Mouse (Mus musculus): ENCODE measurements around the gene Trim28.

Gene Trim28

DNA sequence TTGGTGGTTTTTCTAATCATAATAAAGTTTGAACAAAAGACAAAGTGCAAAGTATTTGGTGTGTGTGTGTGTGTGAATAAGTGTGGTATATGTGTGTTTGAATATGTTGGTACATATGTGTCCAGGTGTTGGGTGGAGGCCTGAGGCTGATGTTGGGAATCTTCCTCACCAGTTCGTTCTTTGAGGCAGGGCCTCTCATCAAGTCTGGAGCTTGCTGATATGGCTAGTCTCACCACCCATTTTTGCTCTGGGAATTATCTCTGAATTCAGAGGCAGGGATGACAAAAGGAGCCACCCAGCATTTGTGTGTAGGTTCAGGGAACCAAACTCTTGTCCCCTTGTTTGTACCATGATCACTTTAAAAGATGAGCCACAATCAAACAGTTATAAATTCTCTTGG, 13.2 kb upstream of the Trim28 start:
- ChIA-PET POLR2A (interaction anchor here in 2 of 4 experiments (0.7 to 6.1 kb wide), 10 partner anchors 7 to 82 kb away, joined by 3 to 44 read pairs (median 4); partner anchors contain the start of genes Rps5 (in 1 of the 2) and Zfp446 (in 1 of the 2)), CTCF (interaction anchor here in 2 of 4 experiments (0.6 kb wide), 2 partner anchors 23 to 188 kb away, joined by 3 to 4 read pairs; no protein-coding TSS in a partner anchor)

DNA sequence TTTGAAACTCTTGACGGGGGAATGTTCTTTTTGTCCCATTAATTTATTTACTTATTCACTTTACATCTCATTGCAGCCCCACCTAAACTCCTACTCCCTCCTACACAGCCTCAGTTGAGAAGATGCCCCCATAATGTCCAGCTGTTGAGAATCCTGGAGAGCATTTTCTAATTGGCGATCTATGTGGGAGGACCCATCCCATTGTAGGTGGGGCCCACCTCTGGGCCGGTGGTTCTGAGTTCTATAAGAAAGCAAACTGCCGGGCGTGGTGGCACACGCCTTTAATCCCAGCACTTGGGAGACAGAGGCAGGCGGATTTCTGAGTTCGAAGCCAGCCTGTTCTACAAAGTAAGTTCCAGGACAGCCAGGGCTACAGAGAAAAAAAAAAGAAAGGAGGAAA, 12.0 kb upstream of the Trim28 start:
- POLR2A ChIA-PET: interaction anchor here in 3 of 4 experiments (0.6 to 6.1 kb wide), 12 partner anchors 8 to 64 kb away, joined by 3 to 44 read pairs (median 5); partner anchors contain the start of genes Zfp446 (in 3 of the 3) and Rps5 (in 1 of the 3)
- CTCF ChIA-PET: interaction anchor here in 1 of 4 experiments (1.0 kb wide), 1 partner anchor 16 kb away, joined by 3 read pairs; no protein-coding TSS in a partner anchor

DNA sequence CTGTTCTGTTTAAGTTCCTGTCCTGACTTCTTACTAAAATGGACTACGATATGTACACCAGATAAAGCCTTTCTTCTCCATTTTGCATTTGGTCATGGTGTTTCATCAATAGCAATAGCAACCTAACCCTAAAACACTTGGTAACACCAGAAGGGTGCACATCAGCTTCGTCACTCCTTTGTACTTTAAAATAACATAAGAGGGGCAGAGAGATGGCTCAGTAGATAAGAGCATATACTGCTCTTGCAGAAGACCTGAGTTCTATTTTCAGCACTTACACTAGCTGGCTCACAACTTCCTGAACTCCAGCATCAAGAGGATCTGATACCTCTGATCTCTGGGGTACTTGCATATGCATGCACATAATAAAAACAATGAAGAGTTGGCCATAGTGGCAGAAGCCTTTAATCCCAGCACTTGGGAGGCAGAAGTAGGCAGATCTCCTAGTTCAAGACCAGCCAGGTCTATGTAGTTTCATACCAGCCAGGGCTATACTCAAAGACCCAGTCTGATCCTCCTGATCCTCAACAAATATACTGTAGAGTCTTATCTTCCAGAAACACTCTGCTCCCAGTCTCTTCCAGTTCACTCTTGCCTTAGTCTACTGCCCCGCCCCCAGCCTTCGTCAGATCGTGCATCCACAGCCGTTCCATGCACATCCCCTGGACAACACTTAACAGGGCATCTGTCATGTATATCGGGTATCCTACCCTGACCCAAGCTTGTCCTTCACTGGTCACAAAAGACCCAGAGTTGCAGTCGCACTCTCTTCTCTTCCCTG, 11.3 kb upstream of the Trim28 start:
- ChIA-PET POLR2A (interaction anchor here (0.6 to 6.1 kb wide), 19 partner anchors 9 to 65 kb away, joined by 3 to 44 read pairs (median 4); partner anchors contain the start of genes Zfp446 (in 3 of the 4), Rnf225 (in 1 of the 4) and Rps5 (in 1 of the 4)), CTCF (interaction anchor here in 2 of 4 experiments (1.0 to 1.4 kb wide), 2 partner anchors 10 to 16 kb away, joined by 3 to 5 read pairs; partner anchors contain the start of gene Zfp446 (in 1 of the 2))

DNA sequence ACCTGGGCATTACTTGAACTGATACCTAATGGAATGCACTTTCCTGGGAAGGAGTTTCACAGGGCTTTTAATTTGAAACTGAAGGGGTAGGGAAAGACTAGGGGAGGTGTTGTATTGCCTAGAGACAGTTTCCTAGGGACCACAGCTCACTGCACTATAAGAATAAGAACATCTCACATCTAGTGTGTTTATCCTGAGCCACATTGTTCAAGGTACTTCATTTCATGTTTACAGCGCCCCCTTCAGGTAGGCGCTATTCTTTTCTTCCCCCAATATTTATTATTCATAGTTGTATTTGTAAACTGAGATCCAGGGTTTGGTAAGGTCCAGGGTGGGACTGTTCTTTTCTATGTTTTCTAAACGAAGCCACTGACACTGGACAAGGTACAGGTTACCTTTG, 6.7 kb upstream of the Trim28 start:
- CTCF ChIA-PET: interaction anchor here in 1 of 4 experiments (0.7 to 1.5 kb wide), 3 partner anchors 12 to 14 kb away, joined by 3 to 4 read pairs (median 3); no protein-coding TSS in a partner anchor

DNA sequence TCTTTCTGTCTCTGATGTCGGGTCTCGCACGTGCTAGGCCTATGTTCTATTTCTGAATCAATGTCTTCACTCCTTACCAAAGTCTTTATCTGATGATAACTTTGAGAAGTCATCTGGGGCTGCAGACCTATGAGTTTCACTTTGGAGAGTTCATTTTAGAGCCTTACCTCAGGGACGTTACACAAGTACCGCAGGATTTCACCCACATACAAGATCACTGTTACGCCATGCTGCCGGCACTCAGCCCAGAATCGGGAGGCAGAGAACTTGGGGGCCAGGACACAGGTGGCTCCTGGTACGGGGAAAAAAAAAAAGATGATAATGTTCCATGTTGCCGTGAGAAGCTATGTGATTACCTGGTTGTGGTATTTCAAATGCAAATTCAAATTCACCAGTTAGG, 5.8 kb upstream of the Trim28 start:
- CTCF ChIA-PET: interaction anchor here in 3 of 4 experiments (0.6 to 1.1 kb wide), 5 partner anchors 9 to 84 kb away, joined by 3 to 8 read pairs (median 4); partner anchors contain the start of gene Zbtb45 (in 1 of the 3)
- POLR2A ChIA-PET: interaction anchor here in 2 of 4 experiments (0.6 to 2.3 kb wide), 16 partner anchors 10 to 71 kb away, joined by 3 to 19 read pairs (median 5); partner anchors contain the start of genes Rps5 (in 2 of the 2) and Zfp446 (in 2 of the 2)

More for the DNA sequence above, 6.7 kb upstream of the Trim28 start:
- POLR2A ChIA-PET: interaction anchor here in 2 of 4 experiments (0.6 to 2.3 kb wide), 11 partner anchors 10 to 125 kb away, joined by 3 to 19 read pairs (median 7); partner anchors contain the start of genes Rps5 (in 2 of the 2) and Zfp446 (in 1 of the 2)

DNA sequence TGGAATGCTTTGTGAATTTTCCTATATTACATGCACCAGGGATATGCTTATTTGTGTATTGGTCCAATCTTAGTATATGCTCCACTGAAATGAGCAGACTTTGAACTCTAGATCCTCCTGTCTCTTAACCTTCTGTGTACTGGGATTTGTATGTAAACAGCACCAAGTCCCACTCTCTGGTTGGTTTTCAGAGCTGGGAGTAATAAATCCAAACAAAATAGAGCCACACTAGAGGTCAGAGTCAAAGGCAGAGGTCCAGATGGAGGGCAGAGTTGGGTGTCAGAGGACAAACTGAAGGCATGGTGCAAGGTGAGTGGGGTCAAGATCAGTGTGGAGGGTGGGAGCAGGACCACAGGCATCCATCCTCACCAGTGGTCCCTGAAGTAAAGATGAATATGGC, 3.1 kb upstream of the Trim28 start:
- CTCF ChIA-PET: interaction anchor here in 2 of 4 experiments (0.6 to 3.1 kb wide), 2 partner anchors 8 to 10 kb away, joined by 7 to 15 read pairs; no protein-coding TSS in a partner anchor
- POLR2A ChIA-PET: interaction anchor here in 3 of 4 experiments (0.6 to 3.5 kb wide), 15 partner anchors 10 to 74 kb away, joined by 3 to 26 read pairs (median 7); partner anchors contain the start of genes Zbtb45 (in 3 of the 3), Rnf225 (in 1 of the 3), Rps5 (in 1 of the 3) and Zfp446 (in 1 of the 3)

DNA sequence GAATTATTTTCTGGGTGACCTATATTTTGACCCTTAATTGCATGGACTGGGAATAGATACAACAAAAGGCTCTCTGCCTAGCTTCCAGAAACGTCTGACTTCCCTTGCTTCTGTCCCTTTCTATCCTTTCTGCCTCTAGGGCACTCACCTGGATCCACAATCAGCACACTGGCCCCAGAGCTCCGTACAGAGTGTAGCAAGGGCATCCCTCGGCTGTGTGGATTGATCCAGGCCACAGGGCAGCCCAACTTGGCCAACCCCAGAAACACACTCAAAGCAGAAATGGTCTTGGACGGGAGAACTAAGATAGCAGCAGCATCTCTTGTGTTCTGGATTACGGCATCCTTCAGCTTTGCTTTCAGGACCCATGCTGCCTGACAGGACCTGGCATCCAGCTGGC, 1.7 kb upstream of the Trim28 start:
- POLR2A ChIA-PET: interaction anchor here in 3 of 4 experiments (0.6 to 3.5 kb wide), 33 partner anchors 9 to 116 kb away, joined by 3 to 26 read pairs (median 5); partner anchors contain the start of genes Rps5 (in 2 of the 3), Zbtb45 (in 2 of the 3), Zfp446 (in 2 of the 3) and Rnf225 (in 1 of the 3)
- CTCF ChIA-PET: interaction anchor here in 3 of 4 experiments (0.6 to 3.1 kb wide), 6 partner anchors 9 to 96 kb away, joined by 3 to 15 read pairs (median 3); partner anchors contain the start of gene Zbtb45 (in 2 of the 3)

DNA sequence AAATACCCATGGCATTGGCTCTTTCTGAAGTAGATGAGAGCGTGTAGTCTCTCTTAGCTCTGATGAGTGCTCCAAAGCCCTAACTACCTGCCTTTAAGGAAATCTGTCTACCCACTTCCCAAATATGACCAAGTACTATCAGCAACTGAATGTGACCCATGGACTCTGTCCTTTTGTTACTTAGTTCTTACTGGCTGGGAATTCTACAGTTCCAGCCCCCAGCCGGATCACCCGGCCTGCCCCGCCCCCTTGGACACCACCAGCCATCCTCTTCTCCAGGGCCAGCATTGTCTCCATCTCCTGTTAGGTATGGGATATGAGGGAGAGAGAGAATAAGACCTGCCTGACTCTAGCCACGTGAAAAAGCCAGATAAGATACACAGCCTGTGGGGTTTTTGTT, 861 bp upstream of the Trim28 start, which contains the start of gene Slc27a5:
TSS of gene Slc27a5 (minus strand) at position 140 of the 400 bp plus-strand sequence.
- ChIA-PET POLR2A (interaction anchor here in 3 of 4 experiments (0.8 to 3.5 kb wide), 28 partner anchors 8 to 117 kb away, joined by 3 to 26 read pairs (median 5); partner anchors contain the start of genes Zbtb45 (in 2 of the 3), Zfp446 (in 2 of the 3), Rnf225 (in 1 of the 3) and Rps5 (in 1 of the 3)), CTCF (interaction anchor here in 2 of 4 experiments (0.6 to 3.1 kb wide), 5 partner anchors 8 to 97 kb away, joined by 3 to 15 read pairs (median 3); partner anchors contain the start of gene Zbtb45 (in 1 of the 2))

DNA sequence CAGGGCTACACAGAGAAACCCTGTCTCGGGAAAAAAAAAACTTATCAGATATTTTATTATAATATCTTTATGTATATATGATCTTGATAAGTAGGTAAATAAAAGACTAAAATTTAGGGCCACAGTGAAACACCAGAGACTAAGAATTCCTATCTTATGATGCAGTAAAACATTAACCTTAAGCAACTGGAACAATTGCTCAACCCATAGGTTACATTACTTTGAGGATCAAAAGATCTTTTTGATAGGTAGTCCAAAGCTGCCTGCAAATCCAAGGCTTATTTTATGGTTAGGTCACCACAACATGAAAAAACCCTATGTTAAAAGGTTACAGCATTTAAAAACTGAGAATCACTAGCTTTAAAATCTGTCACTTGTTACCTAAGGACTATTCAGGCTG, 2.7 kb downstream of the Trim28 start:
- CTCF ChIA-PET: interaction anchor here in 1 of 4 experiments (1.0 kb wide), 1 partner anchor 9 kb away, joined by 3 read pairs; no protein-coding TSS in a partner anchor
- POLR2A ChIA-PET: interaction anchor here in 2 of 4 experiments (0.8 to 2.5 kb wide), 12 partner anchors 9 to 80 kb away, joined by 3 to 11 read pairs (median 3); partner anchors contain the start of genes Rnf225 (in 1 of the 2), Rps5 (in 1 of the 2), Zbtb45 (in 1 of the 2) and Zfp324 (in 1 of the 2)

DNA sequence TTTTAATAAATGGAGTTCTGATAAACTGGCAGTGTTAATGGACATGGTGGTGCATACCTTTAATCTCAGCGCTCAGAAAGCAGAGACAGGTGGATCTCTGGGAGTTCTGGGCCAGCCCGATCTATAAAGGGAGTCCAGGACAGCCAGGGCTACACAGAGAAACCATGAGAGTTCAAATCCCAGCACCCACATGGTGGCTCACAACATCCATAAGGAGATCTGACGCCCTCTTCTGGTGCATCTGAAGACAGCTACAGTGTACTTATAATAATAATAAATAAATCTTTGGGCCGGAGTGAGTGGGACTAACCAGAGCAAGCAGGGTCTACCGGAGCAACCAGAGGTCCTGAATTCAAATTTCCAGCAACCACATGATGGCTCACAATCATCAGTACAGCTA, 4.5 kb downstream of the Trim28 start:
- ChIA-PET POLR2A (interaction anchor here in 2 of 4 experiments (0.7 to 6.8 kb wide), 10 partner anchors 10 to 99 kb away, joined by 3 to 171 read pairs (median 4); partner anchors contain the start of genes Rps5 (in 2 of the 2), Chmp2a (in 1 of the 2), Ube2m (in 1 of the 2) and Zfp446 (in 1 of the 2)), CTCF (interaction anchor here in 3 of 4 experiments (0.6 to 1.5 kb wide), 5 partner anchors 8 to 25 kb away, joined by 3 to 7 read pairs (median 3); partner anchors contain the start of gene Zfp446 (in 1 of the 3))

DNA sequence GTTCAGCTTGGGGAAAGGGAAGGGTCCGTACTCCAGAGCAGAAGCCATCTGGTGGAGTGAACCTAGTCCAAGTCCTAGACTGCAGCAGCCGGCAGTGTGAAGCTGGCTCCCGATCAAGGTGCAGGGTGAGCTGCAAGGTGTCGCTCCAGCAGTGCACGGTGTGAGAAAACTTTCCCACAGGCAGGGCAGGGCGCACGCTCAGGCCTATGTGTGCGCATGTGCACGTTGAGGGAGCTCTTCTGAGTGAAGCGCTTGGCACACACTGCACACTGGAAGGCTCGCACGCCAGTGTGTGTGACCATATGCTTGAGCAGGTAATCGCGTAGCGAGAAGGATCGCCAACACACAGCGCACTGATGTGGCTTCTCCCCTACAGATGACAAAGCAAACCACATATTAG, 7.1 kb downstream of the Trim28 start:
- ChIA-PET POLR2A (interaction anchor here (0.6 to 6.8 kb wide), 79 partner anchors 8 to 171 kb away, joined by 3 to 171 read pairs (median 5); partner anchors contain the start of genes Chmp2a (in 3 of the 4), Rps5 (in 3 of the 4), Ube2m (in 3 of the 4) and Zfp446 (in 3 of the 4)), CTCF (interaction anchor here in 3 of 4 experiments (0.5 to 3.3 kb wide), 14 partner anchors 8 to 132 kb away, joined by 3 to 15 read pairs (median 5); partner anchors contain the start of genes Zfp446 (in 2 of the 3) and Slc27a5 (in 1 of the 3))

DNA sequence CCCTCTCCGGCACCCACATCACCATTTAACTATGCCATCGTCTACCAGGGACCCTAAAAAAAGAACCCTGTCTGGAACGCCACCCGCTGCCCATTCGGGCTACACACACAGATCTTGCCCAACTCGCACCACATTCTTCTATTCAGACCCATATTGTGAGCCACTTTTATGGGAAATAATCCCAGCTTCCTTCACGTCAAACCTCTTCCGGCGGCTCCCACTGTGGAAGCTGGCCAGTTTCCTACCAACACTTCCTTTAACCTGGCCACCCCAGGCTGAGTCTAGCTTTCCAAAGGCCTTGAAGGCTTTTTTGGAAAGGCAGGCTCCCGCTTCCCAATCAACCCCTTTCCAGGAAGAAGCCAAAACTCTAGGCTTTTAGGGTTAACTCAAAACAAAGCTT, 7.6 kb downstream of the Trim28 start:
- POLR2A ChIA-PET: interaction anchor here (0.8 to 6.8 kb wide), 78 partner anchors 8 to 172 kb away, joined by 3 to 171 read pairs (median 5); partner anchors contain the start of genes Chmp2a (in 3 of the 4), Rps5 (in 3 of the 4), Ube2m (in 3 of the 4) and Zfp446 (in 3 of the 4)
- CTCF ChIA-PET: interaction anchor here in 3 of 4 experiments (0.5 to 3.3 kb wide), 15 partner anchors 7 to 132 kb away, joined by 3 to 15 read pairs (median 5); partner anchors contain the start of genes Zfp446 (in 2 of the 3), Rps5 (in 1 of the 3) and Slc27a5 (in 1 of the 3)

DNA sequence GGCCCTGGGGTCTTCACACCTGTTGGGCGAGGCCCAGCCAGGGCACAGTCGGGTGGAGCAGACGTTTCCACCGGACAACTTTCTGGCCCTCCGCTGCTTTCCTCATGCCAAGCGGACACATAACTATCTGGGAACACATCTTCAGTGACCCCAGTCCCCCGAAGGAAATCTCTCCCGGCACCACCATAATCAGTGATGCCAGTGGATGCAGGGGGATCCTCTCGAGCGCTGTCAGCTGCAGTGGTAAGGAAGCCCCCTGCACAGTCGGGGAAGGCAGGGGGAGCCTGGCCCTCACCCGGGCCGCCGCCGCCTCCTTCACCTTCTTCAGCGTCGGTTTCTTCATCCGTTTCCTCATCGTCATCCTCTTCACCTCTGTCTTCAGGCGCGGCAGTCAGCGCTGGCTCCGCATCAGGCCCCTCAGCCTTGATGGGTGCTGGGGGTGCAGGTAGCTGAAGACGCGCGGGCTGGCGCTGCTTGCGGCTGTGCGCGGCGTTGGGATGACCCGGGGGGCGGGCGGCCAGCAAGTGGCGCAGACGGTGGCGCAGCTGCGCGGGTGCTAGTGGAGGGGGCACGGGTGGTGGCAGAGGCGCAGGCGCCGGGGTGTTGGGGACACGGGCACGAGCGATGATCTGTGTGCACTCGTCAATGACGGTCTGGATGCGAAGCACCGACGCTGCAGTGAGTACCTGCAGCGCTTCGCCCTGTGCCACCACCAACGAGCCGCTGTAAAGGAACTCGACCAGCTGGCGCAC, 8.6 kb downstream of the Trim28 start:
- ChIA-PET CTCF (interaction anchor here in 2 of 4 experiments (0.7 to 3.3 kb wide), 9 partner anchors 11 to 98 kb away, joined by 3 to 15 read pairs (median 5); partner anchors contain the start of genes Zfp446 (in 2 of the 2), Rps5 (in 1 of the 2) and Slc27a5 (in 1 of the 2)), POLR2A (interaction anchor here (0.7 to 6.8 kb wide), 48 partner anchors 9 to 126 kb away, joined by 3 to 171 read pairs (median 8); partner anchors contain the start of genes Ube2m (in 3 of the 4), Zfp446 (in 3 of the 4), Chmp2a (in 2 of the 4) and Rps5 (in 2 of the 4))

DNA sequence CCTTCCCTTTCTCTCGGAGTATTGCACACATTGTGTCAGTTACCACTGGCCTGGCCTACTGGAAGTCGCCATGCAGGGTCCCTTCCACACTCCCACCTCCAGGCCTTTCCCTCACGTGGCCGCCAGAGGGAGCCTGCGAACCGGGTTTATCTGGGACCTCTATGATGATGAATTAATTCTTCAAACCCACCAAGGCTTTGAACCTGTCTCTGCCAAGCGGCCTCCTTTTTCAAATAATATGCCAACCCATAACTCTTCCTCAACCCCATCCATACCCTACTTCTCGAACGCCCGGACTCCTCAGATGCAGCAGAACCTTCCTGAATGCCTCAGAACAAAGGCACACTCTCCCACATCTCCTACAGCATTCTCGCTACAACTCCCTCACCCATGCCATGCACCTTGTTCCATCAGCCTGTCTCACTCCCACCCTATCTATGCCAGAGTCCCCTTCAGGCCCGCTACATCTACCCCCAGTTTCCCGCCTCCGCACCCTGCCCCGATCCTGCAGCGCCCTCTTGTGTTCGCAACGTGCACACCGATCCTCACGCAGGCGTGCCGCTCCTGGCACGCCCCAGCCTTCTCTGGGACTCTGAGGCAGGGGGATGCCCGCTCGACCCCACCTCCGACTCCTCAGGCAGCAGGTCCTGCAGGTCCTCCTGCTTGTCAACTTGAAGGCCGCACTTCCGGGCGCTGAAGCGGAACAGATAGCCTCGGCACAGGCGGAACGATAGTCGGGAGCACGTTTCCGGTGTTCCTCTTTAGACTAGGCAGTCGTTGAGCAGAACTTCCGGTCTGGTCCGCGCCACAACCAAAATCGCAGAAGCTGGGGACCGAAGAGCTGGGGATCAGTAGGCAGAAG, 10.5 kb downstream of the Trim28 start:
- ChIA-PET CTCF (interaction anchor here (0.5 to 2.3 kb wide), 39 partner anchors 10 to 447 kb away, joined by 3 to 17 read pairs (median 4); partner anchors contain the start of genes Zfp446 (in 3 of the 4), Mzf1 (in 1 of the 4), Slc27a5 (in 1 of the 4) and Zfp324 (in 1 of the 4)), POLR2A (interaction anchor here (0.5 to 10.8 kb wide), 70 partner anchors 8 to 531 kb away, joined by 3 to 694 read pairs (median 5); partner anchors contain the start of genes Mzf1 (in 4 of the 4), Ube2m (in 4 of the 4), Chmp2a (in 3 of the 4) and Rps5 (in 3 of the 4))

Measured in embryonic stem cell, embryonic (primary cell).